Mouse (Mus musculus): ENCODE measurements around the gene Rps6ka5.

GRCm38 (mm10) chr12:100525939-100526338 lies 200.8 kb downstream of the Rps6ka5 start:
- TF ChIP-seq POLR2A (IDR thresholded peaks at IDR 0.05; ENCODE audit: control insufficient read depth in 1 of 2, insufficient read depth in 1 of 2, low read depth in 1 of 2, low read length in 2 of 2, poor library complexity in 1 of 2) (no peak), RAD21 (IDR thresholded peaks at IDR 0.05; ENCODE audit: low read depth, low read length) (no peak), CTCF (IDR thresholded peaks at IDR 0.05 in 2 of 3, conservative IDR thresholded peaks at IDR 0.05 in 1 of 3; ENCODE audit: control insufficient read depth in 1 of 3, insufficient read depth in 1 of 3, low read depth in 2 of 3, low read length in 3 of 3, poor library complexity in 1 of 3, severe bottlenecking in 1 of 3) (no peak), MAFK (IDR thresholded peaks at IDR 0.05; ENCODE audit: borderline replicate concordance, low read depth, low read length) (no peak), MYB (IDR thresholded peaks at IDR 0.05; ENCODE audit: low read depth, low read length) (no peak)

Measured in MEL (cell line).